Mouse (Mus musculus) cerebellum, postnatal 36 days (tissue): Measurements from ENCODE around the gene Zbtb43.

Source experiments
- DNase-seq, 2 experiments: peaks; one replicate each; pipeline ENCODE4 v3.0.0; 2021 to 2022; ENCODE audit warnings: mixed read lengths in 2 of 2

The Zbtb43 gene

DNA sequence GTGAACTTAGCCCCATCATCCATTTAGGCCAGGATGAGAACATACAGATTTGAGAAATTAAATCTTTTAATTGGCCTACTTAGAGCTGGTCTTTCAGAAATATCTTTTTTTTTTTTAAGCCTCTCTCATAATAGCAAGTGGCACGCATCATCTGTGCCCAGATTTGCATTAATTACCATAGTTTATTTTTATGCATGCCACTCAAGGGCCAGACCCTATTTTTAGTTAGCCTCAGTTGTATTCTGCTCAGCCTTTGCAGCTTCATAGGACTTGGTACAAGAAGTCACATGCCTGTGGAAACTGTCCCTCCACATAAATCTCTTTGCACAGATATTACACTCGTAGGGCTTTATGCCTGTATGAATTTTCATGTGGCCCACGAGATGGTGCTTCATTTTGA, 14.9 kb downstream of the Zbtb43 start:
- DNase-seq: no peak

DNA sequence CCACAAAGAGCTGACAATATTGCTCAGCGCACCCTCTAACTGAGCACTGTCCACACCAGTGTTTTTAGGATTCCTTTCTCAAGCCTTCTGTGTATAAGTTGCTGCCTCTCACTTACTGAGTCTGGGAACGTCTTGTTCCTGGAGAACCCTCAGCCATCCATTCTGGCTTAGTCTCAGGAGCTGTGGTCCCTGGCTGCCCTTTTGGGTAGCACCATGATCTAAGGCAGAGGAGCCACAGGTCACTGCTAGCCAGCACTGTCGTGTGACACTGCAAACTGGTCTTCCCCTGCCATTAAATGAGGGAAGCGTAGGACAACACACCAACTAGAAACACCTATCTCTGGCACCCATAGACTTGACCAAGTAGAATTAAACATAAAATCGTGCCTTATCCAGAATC, 15.6 kb downstream of the Zbtb43 start:
- no peak for DNase-seq

DNA sequence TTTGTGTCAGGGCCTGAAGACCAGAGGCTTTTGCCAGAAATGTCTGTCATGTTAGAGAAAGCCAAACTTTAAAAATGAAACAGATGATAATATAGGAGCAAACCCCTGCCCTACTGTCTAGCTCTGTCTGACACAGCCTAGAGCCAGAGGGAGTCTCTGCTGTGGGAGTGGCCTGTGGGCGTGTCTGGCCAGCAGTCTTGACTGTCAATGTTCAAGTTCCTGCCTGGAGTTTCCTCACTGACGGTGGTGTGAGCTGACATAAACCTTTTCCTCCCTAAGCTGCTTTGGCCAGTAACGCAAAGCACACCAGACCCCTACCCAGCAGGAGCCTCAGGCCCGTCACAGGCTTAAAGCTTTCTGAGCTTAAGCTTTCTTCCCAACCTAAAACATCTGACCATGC, 16.2 kb downstream of the Zbtb43 start:
- DNase-seq: no peak

DNA sequence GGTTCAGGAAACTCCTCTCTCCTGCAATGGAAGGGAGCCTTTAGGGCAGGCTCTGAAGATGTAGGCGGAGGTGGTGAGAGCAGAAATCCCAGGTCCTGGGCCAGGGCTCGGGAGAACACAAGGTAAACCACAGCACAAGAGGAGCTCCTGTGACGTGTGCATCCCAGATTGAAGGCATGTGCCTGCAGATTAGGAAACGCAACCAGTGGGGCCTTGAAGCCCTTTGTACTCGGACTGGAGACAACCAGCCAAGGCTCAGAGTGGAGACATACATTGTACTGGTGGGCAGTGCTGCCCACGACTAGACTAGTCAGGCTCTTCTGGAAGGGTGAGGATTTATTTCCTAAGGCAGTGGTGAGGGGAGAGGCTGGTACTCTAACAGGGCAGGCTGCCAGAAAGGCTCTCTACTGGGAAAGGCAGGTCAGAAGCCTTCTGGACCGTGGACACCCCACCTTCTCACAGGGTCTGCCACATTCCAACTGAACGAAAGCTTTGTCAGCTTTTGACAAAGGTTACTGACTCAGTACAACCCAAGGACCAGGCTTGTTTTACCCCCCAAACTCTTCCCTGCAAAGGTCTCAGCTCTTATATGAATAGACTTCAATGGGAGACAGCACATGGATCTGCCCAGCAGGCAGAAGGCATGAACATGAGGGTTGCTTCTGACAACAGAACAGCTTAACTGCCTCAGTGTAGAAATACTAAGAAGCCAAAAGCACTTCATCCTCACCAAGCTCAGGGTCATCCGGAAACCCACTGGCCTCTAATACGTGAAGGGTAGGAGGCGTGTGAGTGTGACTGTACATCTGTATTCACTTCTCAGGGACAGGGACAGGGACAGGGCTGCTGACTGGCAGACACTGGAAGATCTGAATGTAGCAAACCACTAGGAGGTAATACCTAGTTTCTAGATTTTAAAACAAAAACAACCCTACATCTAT, 17.1 kb downstream of the Zbtb43 start:
- DNase-seq: no peak

DNA sequence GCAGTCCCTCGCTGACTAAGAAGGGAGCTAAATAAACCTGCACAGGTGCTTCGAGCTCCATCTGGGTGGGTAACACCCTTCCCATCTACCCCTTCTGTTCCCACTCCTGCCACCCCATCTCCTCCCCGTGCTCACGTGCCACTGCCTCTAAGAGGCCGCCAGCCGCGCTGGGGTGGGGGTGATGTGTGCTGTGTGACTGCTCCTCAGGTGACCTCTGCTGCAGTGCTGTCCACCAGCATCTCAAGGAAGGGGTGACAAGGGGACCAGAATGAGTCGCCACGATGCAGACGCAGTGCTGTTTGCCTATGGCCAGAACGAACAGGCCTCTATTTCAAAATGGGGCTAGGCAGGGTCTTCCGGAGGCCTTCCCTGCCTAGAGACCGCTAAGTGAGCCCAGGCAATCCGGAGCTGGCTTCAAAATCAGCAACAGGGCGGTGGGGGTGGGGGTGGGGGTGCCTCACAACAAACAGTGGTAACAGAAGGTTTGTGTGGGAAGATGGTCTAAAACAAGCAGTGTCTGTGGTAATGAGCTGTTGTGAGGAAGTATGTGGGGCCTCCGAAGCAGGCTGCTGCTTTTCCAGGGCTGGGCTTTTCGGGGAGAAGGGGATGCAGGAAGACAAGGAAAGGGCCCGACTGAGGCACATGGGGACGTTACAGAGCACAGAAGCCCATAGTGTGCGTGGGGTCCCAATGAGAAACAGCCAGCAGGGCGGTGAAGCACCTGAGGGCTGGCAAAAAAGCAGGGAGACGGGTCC, 19.1 kb downstream of the Zbtb43 start:
- DNase-seq: no peak

DNA sequence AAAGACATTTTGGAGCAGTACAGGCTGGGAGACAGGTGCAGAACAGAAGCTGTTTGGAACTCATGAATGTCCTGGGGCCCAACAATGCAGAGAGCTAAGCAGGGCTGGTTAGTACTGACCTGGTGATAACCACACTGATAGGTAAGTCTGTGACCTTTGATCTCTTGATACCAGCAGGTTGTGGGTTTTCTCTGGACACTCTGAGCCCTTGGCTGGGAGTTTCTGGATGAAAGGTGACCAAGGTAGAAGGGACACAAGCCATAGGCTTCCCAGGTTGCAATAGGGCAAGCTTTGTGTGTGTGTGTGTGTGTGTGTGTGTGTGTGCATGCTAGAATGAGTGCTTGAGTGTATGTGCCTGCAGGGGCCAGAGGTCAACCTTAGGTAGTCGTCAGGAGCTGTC, 21.6 kb downstream of the Zbtb43 start:
- DNase-seq: no peak

DNA sequence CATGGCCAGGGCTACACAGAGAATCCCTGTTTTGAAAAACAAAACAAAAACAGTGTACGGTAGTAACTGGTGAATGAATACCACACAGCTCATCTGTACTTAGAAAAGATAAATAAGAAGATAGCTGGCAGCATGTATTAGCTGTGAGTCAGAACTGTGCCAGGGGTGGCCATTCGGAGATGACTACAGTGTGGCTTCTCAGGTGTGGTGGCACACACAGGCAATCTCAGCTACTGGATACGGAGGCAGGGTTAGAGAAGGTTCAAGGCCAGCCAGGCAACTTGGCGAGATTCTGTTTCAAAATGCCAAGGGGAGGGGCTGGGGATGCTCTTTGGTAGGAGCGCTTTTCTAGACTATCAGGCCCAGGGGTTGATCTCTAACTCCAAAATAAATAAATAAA, 22.6 kb downstream of the Zbtb43 start:
- DNase-seq: no peak

DNA sequence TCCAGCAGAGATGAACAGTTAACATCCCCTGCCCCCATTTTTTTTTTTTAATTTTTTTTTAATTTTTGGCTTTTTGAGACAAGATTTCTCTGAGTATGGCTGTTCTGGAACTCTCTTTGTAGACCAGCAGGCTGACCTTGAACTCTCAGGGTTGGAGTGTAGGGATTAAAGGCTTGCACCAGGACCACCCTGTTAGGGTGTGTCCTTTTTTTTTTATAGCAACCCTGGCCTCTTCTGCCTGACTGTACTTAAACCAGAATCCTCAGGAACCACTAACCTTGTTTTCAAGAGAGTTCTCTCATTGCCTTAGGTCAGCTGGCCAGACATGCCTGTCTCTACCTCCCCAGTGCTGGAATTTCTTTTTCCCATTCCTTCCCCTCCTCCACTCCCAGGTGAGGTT, 23.5 kb downstream of the Zbtb43 start:
- DNase-seq: no peak

DNA sequence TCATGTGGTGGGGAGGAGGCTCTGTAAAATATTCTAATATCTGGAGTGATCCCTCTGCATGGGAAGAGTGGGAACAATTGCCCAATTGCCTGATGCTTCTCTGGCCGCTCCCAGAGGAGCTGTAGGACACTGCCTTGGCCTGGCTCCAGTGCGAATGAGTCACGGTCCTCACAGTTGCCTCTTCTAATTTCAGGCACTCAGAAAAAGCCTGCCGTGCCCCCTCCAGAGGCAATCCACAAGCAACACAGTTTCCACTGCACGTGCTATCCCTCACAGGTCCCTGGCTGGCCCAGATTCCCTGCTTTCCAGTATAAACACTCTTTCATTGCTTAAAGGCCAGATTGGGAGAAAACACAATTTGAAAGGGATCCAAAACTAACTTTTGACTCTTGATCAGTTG, 24.0 kb downstream of the Zbtb43 start:
- DNase-seq: peak; percentile 86 to 88

DNA sequence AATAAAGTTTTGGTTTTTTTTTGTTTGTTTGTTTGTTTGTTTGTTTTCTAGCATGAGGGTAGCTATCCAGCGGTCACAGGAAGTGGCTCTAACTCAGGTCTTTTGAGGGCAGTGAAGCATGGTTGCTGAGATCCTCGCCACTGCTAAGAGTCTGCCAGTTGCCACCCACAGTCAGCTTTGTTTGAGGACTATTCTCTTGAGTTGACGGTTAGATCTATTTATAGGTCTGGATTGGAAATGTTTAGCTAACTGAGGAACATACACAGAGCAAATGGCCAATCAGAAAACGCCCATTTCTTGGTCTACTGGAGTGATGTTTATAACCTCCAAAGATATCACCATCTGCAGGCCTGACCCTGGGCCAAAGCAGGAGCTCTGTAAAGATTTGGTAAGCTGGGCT, 25.7 kb downstream of the Zbtb43 start:
- DNase-seq: no peak

DNA sequence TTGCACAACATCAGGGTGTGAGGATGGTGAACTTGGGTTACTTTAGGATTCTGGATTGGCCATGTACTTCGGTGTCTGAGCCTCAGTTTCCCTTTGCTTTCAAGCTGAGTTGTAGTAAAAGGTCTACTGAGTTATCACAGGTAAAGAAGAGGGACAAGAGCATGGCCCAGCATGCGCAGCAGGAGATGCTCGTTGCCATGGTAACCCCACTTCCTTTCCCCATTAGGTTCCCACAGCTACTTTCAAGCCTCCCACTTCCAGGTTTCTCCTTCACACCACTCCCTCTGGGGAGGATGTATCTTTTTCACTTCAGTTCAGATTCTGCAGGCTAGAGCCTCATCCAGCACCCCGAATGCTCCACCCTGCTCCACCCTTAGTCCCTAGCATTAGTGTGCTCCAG, 27.5 kb downstream of the Zbtb43 start:
- no peak for DNase-seq

DNA sequence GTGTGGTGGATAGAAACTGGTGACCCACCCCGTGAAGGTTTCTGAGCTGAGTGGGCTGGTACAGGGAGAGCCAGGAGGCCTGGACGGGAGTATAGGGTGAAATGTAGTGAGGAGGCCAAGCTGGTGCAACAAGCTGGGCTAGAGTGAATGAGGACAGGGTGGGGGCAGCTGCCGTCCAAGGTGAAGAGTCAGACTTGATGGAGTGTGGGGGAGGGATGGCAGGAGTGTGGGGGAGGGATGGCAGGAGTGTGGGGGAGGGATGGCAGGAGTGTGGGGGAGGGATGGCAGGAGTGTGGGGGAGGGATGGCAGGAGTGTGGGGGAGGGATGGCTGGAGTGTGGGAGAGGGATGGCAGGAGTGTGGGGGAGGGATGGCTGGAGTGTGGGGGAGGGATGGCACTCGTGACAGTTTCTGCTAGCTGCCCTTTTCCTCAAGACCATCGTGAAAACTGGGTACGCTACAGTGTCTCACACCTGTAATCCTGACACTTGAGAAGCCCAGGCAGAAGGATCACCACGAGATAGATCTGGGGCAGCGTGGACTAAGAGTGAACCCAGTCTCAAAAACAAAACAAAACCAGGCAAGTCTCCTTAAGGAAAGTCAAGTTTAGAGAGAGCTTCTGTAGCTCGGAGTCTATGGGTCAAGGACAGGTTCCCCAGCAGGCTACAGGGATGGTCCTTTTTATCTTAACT, 28.2 kb downstream of the Zbtb43 start:
- no peak for DNase-seq

DNA sequence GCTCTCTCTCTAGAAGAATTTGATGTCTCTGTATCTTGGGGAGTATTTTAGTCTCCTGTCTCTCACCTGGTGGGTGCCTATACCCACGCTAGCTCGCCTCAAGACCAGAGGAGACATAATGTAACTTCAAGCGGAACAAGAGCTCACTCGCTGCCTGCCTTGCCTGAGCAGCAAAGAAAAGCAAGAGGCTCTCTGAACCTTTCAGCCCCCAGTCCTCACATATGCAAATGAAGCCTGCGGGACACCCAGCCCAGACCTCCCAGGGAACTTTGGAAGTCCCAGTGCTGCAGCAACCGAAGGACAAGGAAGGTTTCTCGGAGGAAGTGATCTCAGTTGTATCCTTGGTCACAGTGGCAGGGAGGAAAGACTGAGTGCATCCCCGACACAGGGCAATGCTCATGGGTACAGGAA, 28.9 kb downstream of the Zbtb43 start:
- DNase-seq: no peak

DNA sequence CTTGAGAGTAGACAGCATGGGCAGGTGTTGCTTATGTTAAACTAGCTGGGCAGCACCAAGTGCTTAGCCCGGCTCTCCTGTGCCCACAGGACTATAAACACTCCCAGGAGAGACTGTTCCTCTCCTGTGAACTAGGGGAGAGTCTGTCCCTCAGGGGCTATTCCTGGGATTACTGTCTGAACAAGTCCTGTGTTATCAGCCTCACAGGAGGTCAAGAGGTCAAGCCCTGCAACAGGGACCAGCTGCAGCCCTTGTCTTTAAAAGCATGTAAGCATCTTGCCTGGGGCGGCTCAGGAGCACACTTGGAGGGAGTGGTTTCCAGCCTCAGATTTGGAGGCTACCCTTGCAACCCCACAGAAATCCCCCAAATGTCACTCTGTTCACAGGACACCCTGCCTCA, 30.0 kb downstream of the Zbtb43 start:
- no peak for DNase-seq

DNA sequence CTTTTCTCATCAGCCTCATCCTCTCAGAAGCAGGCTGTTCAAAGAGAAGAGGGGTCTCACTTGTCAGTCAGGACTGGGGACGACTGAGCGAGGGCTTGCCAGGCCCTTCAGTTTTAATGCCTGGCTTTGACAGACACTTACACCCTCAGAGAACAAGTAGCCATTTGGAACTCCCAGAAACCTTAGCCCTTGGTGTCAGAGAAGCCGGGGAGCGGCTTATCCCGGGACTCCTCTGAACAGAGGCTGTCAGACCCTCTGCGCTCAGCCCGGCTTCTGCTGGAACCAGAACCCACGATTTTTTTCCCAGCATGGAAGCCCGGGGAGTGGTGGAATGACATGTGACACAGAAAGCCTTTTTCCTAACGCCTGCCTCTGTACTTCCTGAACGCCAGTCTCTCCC, 31.2 kb downstream of the Zbtb43 start:
- DNase-seq: no peak

DNA sequence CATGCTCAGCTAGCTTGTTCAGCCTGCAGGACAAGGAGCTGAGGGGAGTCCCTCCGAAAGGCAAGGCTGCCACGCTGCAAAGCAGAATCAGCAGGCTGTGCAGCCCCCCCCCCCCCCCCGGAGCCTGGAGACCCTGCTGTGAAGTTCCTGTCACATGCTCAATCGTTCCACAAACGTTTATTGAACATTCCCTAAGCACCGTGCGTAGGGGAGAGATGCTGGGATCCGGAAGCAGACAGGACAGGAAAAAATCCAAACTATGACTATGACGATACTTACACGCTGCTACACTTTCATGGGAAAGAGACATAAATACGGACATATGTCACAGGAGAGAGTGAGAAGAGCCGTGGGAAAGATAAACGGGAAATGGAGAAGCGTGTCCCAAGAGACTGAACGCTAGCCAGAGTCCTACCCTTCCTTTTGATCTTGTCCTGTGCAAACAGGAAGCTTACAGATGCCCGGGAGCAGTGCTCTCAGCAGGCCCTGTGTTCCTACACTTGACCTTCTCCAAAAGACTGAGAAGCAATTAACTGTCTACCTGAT, 32.3 kb downstream of the Zbtb43 start:
- DNase-seq: no peak

DNA sequence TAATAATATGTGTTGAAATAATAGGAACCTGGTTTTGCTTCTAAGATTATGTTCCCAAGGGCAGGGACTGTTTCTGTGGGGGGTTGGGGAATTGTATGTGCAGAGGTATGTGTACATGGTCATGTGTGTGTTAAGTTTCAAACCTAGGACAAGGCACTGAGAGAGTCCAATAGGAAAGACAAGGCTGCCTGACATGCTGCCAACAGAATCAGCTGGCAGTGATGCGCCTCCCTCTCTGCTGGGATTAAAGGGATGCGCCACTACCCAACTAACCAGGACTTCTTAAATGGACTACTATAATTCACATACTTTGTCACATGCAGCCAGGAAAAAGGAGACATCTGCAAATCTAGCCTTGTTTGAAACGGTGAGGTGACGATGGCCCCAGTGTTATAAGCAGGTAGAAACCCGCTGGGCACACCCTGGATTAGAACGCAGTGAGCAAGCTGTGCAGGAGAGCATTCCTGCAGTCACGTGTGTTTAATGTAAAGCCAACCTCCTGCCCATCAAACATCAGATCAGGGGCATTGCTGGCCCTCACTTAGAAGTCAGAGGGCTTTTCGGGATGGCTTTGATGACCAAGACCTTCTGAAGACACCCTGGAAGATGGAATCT, 33.2 kb downstream of the Zbtb43 start:
- no peak for DNase-seq

DNA sequence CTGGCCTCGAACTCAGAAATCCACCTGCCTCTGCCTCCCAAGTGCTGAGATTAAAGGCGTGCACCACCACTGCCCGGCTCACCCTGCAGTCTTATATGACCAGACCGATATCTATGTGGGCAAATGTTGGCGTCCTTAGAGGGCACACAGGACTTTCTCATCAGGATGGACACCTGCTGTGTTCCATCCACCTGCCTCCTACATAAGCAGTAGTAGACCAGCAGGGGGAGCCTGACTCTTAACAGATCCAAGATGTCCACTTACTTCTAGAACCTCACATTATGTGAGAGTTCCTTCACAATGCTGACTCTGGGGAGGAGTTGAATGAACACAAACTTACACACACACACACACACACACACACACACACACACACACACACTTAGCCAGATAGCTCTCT, 35.5 kb downstream of the Zbtb43 start:
- peak; percentile 40 to 53 for DNase-seq

DNA sequence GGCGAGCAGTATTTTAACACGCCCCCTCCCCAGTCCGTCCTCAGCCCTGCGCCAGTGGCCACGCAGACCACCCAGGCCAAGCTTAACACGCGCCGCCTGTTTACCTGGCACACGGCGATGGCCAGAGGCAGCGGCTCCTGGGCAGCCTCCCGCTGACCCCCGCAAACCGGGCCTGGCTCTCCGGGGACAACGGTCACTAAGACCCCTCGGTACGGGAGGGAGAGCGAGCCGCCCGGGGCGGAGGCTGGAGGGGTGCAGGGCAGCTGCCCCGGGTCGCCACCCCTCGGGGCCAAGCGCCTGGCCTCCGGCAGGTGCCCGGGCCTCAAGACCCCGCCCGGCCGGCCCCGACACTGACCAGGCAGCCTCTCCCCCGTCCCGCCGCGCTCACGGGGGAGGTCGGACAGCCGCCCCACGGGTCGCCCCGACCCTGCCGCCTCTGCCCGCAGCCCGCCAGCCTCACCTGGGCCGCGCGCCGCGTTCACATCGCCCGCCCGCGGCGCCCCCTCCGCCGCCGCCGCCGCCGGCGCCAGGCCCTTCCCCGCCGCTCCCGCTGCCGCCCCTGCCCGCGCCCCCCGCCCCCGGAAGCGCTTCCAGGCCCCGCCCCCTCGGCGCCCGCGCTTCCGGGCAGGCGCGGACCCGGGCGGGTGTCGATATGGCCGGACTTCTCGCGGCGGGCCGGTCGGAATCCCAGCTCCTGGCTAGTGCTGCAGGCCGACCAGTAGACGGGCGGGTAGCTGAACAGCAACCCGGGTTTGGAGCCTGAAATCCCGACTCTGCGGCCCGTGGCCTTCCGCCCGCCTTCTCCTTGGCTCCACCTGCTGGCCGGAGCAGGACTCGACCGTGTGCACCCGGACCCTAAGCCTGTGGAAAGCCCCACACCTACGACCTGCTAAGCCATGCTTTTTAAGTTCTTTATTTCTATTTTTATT, 37.3 kb downstream of the Zbtb43 start, which contains the start of gene Zbtb34:
Gene Zbtb34 (minus strand): TSS at position 554 of the 929 bp plus-strand sequence.
- DNase-seq: peak; percentile 53 to 61

DNA sequence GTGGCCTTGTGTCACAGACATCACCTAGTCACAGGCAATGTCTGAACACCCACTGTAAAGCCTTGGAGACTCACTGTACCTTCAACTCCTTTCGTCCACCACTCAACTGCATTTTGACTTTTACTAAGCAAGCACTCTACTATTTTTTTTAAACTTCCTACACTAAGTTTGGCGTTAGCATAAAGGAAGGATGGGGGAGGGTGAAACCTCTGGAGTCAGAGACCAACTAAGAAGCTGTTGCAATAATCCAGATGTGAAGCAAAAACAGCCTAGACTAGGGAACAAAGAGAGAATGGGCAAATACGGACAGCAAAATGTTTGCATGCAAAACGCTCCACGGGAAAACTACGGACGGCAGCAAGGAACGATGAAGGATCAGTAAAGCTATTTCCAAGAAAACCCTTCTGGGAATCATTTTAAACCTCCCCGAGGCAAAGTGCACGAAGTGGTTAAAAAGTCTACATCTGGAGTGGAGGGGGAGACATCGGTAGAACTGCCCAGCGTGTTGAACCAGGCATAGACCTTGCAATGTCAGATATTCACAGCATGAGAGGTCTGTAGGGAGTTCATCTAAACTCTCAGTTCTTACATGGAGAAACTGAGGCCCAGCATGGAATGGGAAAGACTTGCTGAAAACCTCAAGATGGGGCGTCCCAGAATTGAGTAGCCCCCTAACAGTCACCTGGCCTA, 38.1 kb downstream of the Zbtb43 start:
- DNase-seq: no peak

DNA sequence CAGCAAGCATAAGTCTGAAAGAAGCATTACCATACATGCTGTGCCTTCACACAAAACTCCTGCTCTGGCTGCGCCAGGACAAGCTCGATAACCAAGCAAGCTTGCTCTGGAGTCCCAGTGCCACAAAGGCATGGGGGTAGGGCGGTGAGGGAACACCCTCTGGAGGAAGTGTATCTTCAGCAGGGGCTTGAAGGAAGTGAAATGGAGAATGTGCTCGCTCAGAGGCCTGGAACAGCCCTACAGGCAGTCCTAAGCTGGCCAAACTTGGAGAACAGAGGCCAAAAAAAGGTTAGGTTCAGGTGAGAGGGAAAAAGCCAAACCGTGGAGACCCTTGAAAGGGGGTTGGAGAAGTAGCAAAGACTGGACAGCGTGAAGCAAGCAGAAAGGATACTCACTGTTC, 39.0 kb downstream of the Zbtb43 start:
- no peak for DNase-seq
